Mouse (Mus musculus) embryo, embryonic 9.5 days (tissue): ENCODE data around the gene Cep85l.

ENCODE experiments used
- DNase-seq: peaks from one replicate; pipeline ENCODE4 v3.0.0-alpha.2; 2017; ENCODE audit errors: extremely low spot score

Cep85l gene

DNA sequence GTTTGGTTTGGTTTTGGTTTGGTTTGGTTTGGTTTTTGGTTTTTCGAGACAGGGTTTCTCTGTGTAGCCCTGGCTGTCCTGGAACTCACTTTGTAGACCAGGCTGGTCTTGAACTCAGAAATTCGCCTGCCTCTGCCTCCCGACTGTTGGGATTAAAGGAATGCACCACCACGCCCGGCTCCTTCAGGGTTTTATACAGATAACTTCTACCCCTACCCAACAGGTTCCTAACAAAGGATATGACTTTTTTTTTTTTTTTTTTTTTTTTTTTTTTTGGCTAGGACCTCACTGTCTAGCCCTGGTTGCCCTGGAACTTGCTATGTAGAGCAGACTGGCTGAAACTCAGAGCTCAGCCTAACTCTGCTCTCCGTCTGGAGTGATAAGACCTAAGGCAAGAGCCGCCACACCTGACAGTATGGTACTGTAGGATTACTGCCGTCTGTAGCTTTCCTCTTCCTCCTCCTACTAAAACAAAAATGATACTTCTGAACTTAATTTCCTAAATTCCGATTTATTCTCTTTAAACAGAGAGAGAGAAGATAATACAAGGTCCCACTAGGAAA is 37.5 kb downstream of the Cep85l start:
- no peak for DNase-seq

DNA sequence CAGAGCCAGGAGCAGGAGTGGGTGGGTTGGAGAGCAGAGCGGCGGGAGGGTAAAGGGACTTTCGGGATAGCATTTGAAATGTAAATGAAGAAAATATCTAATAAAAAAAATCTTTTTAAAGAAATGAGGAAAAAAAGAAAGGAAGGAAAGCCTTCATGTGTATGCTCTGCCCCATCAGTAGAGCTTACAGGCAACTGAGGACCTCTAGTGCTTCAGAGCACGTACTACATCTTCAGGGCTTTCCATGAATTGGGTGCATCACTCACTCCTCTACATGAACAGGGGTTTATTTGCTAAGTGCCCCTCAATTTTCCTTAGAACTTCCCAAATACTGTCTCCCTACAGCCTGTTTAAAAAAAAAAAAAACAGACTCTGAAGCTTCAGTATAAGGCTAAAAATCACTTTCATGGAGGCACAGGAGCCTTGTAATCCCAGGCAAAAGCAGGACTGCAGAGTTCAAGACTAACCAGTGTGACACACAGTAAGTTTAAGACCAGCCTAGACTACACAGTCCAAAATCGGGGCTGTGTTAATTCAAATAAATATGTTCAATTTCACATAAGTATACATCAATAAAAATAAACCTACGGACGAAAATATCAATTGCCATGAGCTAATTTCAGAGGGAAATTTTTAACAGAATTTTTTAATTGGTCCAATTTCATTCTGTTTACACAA is 38.3 kb downstream of the Cep85l start:
- no peak for DNase-seq

DNA sequence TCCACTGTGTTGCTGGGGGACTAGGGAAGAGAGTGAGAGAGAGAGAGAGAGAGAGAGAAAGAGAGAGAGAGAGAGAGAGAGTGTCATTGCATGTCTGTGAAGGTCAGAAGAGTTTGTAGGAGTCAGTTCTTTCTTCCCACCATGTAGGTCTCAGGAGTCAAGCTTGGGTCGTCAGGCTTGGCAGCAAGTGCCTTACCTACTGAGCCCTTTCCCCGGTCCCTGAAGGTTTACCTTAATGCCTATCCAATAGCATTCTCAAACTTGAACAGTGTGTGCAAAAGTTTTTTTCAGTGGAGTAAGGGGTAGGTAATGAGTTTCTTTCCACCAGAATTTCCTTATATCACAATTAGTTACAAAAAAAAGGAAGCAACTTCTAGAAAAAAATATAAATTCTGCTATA is 40.7 kb downstream of the Cep85l start:
- DNase-seq = no peak

DNA sequence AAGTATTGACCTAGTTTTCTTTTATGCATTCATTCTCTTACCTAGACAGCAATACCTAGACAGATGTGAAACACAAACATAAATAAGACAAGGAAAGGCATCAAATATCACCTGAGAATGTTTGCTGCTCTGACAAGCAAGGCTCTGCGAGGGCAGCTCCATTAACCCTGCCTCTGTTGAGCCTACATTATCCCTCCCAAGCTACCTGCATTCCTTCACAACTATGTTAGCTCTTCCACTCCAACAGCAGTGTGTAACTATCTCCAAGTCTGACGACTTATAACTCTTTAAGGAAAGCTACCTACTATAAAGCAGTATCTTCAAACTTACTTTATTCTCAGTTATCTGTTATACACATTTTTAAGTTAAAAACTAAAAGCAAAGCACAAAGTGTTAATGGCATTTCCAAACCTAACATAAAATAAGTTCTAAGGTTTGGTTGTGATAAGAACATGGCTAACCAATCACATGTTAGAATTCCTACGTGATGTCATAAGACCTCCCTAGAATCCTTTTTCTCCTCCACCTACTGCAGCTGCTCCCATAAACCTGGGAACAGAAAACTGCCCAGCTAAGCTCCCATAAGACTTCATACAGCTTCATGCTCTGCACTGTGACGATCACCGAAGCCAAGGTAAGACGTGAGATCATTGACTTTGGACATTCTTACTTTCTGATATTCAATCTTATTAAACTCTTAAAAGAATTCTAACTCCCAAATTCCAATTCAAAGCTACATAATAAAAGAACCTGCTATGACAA is 42.4 kb downstream of the Cep85l start, which contains the start of gene Pln:
Gene Pln, plus strand, starts transcription at position 506 of the 762 bp plus-strand sequence.
- DNase-seq = no peak

DNA sequence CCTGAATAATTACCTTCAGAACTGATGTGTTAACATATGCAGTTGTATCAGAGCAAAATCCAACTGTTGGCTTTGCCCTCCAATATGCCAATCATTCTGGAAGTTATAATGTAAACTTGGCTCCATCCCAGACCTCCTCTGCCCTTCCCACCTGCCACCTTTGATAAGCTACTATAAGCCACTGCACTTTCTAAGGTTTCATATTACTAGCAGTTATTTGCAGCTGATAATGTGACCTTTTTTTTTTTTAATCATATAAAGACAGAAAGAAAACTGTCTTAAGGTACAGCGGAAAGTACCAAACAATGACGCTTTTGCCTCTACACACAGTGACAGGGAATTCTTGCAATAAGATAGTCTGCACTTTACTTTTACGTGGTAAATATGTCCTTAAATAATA is 43.8 kb downstream of the Cep85l start:
- DNase-seq = no peak

DNA sequence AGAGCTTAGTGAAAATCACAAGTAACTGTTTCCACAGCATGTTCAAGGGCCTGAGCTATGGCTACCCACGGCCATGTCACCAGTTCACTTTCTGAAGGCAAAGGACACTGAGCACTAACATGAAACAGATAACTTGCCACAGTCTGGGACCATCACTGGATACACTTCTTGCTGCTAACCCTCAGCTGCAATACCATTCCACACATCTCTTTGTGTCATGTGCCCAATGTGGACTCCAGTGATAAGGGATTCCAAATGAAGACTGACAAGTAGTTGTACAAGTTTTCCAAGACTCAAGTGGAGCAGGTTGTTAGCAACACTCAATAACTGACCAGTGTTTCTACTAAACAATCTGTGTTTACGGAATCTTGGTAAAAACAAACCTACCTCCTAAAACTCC is 44.5 kb downstream of the Cep85l start:
- DNase-seq = no peak

DNA sequence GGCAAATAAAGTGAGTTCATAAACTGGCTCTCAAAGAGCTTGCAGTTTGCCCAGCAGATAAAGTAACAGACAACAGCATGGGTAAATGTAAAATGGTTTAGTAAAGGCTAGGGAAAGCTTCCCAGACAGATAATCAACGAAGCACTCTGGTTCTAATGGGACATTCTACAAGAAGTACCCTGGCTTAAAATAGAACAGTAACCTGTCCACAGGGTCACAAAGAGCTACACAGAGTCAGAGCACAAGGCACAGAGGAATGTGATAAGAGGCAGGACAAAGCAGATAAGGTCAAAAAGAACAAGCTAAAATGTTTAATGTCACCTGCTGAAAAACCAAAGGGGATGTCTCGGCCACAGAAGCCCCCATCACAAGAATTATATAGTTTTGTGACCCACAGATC is 47.0 kb downstream of the Cep85l start:
- DNase-seq = no peak

DNA sequence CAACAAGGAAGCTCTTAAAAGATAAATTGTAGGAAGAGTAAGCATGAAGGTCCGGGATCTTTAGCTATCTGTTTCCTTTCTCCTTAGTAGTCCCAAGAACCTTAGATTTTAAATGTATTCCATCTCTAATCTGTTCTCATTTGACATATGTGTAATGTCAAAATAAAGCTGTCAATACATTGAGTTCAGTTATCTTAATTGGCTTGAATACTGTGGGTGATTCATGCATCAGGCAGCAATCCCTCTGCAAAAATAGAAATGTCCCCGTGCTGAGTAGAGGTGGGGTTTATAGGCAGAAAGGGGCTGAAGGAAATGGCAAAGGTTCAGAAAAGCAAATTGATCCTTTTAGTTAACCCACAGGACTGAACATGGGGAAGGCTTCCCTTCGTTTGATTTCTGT is 50.5 kb downstream of the Cep85l start:
- DNase-seq = no peak

DNA sequence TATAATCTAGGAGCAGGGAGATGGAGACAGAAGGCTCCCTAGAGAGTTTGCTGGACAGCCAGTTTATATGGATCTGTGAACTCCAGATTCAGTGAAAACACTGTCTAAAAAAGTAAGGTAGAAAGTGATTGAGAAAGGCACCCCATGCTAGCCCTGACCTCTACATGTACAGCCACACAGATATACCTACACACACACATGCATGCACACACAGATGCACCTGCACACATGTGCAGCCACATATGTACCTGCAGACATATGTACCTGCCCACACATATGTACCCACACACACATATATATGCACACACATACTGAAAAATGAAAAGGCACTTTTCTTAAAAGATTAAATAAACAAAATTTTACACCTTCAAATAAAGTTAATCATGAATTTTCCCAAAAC is 53.4 kb downstream of the Cep85l start:
- DNase-seq = no peak

DNA sequence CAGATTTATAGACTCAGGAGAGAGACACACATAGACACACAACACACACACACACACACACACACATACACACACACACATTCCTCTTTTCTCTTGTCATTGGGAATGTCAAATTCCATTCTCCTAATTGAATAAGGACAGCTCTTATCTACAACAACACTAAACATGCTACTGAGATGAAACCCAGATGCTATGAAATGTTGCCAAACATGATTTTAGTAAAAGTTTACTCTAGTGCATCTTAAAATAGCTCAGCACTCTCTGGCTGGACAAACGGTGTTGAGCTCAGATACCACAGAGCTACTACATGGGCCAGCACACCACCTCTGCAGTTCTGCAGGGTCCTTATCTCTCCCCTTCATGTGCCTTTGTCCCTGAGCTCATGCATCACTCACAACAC is 55.1 kb downstream of the Cep85l start:
- no peak for DNase-seq

DNA sequence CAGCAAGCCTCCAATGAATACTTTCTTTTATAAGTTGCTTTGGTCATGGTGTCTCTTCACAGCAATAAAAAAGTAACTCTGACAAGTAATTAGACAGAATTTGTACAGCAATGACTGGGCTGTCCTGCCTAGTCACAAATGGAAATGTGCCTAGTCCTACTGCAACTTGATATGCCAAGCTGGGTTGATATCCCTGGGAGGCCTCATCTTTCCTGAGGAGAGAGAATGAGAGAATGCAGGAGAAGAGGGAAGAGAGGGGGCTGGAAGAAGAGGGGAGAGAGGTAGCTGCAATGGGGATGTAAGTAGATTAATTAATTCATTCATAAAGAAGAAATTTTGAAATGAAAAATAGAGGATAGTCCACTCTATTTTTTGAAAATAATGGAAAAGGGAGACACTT is 56.4 kb downstream of the Cep85l start:
- DNase-seq = no peak

DNA sequence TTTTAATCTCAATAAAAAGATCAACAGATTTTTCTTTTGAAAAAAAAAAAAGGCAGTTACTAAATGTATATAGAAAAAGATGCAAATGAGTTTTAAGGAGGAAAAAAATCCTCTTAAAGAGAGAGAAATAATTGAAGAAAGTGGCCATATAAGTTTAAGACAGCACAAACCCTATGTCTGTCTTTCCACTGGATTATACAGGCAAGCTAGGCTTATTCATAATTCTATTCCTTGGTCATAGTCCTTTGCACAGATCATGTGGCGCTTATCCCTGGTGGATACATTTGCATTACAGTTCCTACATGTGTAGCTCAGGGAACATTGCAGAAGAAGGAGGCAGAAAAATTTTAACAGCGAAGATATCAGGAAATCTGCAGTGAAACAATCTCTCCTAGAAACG is 73.1 kb downstream of the Cep85l start:
- no peak for DNase-seq

DNA sequence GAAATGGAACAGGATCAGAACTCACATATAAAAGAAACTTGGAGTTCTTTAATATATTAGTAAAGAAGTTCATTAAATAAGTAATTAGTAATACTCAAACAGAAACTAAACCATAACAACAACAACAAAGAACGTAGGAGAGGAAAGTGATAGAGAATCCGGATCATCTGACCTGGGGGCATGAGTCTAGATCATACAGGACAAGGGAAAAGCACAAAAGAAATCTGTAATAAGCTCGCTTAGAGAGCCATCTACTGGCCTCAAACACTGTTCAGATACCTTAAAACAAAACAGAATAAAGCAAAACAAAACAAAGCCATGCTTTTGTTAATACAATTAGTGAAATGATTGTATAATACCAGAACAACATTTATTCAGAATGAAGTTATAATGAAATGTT is 73.9 kb downstream of the Cep85l start:
- peak; percentile 9 for DNase-seq

DNA sequence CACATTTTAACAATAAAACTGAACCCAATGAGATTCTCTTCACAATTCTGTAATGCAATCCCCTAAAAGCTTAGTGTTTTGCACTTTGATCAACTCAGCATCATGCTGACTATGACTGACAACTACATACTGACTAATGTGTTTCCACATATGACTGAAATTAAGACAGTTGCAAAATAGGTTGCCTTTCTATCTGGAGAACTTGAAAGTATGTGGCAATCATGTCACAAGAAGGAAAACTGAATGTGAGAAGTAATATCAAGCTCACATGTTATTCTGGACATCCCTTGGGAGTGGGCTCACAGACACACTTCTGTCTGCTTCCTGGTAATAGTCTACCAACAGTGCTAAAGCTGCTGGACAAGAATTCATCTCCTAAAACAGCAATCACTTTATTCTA is 94.6 kb downstream of the Cep85l start:
- DNase-seq = no peak

DNA sequence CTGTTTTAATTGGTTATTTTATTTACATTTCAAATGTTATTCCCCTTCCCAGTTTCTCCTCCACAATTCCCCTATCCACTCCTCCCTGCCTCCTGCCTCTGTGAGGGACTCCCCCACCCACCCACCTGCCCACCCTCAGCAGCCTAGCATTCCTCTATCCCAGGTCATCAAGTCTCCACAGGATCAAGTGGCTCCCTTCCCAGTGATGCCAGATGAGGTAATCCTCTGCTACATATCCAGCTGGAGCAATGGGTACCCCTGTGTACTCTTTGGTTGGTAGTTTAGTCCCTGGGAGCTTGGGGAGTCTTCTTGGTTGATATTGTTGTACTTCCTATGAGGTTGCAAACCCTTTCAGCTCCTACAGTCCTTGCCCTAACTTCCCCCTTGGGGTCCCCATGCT is 107.5 kb downstream of the Cep85l start:
- no peak for DNase-seq

DNA sequence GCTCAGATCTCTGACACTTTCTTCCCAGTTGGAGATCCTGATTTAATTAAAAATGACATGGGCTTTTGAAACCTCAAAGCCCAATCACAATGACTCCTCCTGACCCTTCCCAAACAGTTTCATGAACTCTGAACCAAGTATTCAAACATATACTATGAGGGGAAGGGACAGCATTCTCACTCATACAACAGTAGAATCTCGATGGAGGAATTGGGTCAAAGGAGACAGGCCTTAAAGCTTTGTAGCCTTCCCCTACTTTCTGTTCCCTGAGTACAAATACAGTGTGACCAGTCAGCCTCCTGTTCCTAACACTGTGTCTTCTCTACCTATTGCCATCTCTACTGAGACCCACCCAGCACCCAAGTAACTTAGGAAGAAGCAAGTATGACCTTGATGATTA is 117.7 kb downstream of the Cep85l start:
- DNase-seq = no peak

DNA sequence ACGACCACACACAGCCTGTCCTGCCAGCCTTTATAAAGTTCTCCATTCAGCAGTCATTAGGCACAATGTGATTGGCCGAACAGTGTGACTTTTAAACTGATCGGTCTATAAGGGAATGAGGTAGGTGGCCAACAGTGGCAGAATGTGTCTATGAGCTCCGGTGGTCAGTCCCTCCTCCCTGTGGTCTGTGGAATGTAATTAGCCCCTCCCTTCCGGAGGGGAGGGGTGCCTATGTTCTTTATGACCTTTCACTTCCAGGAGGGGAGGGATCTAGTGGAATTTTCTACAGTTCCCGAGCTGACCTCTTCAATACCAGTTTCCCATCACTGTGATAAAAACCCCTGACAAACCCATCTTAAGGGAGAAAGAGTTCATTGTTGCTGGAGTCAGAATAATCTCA is 144.4 kb downstream of the Cep85l start:
- DNase-seq = no peak

DNA sequence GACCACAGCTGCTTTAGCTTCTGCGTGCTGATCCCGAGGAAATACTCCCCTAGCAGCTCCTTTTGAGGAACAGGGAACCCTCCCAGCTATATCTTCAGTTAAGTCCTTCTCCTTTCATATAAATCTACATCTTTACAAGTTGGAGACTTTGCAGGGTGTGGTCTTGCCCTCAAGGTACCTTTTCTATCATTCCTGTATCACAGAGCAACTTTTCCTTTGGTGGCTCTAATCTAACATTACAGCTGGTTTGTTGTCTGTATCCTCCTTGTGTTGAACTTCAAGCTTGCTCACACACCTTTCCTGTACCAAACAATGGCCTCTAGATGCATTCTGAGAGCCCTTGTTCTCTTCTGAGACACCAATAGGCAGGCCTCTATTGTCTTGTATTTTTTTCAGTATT is 145.1 kb downstream of the Cep85l start:
- no peak for DNase-seq

DNA sequence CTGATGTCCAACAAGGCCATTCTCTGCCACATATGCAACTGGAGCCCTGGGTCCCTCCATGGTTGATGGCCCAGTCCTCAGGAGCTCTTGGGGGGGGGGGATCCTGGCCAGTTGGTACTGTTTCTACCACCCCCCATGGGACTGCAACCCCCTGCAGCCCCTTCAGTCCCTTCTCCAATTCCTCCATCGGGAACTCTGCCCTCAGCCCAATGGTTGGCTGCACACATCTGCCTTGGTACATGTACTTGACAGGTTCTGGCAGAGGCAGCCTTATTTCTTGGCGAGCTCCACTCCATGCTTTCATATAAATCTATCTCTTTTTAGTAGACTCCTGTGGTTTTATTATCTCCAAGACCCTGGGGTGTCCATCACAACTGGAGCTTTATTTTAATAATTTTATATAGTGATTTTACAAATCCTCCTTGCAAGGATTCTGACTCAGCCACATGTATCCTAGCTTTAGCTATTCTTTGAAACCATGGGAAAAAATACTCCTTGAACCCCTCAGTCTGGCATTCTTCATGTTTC is 145.6 kb downstream of the Cep85l start:
- no peak for DNase-seq

DNA sequence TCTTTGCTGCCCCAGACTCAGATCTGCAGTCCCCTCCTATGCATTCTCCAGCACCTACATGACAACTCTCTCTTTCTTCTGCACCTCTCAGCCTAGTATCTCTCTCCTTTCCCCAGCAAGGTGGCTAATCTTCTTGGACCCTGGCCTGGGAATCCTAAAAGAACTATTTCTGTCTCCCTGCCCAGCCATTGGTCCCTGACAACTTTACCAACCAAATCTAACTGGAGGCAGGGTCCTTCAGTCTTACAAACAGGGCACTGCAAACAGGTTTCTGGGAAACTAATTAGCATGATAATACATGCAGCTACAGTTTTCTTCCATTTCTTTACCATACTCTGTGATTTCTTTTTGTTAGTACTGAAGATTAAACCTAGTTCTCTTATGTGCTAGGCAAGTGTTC is 148.9 kb downstream of the Cep85l start:
- DNase-seq = no peak

DNA sequence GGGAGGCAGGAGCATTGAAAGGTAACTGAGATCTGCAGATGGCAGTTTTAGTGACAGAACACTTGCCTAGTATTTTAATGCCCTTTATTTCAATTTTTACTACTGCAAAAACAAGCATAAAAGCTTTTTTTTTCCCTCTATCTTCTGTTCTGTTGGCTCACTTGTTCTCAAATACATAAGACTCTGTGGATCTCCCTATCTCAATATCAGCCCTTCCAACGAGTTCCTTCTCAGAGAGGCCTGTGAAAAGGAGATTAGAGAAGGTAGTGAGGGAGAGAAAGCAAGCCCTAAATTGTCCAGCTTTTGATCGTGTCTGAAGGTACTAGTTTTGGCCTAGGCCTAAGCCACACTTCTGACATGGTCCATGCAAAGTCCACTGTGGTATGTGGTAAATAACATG is 150.6 kb downstream of the Cep85l start:
- DNase-seq = no peak
